Mouse (Mus musculus): ENCODE data around the gene Cacna1c.

Cacna1c gene

GRCm38 (mm10) chr6:118678031-118678430 lies 518.2 kb downstream of the Cacna1c start:
- no peak for DNase-seq (ENCODE audit: extremely low spot score)

- DNase-seq (ENCODE audit: extremely low spot score) = no peak
Observed at GRCm38 (mm10) chr6:118677306-118677705, 518.9 kb downstream of the Cacna1c start.

GRCm38 (mm10) chr6:118674781-118675180 lies 521.4 kb downstream of the Cacna1c start:
- DNase-seq (ENCODE audit: extremely low spot score) = no peak

- DNase-seq (ENCODE audit: extremely low spot score) = no peak
Observed at GRCm38 (mm10) chr6:118673974-118674695, 522.1 kb downstream of the Cacna1c start.

DNA sequence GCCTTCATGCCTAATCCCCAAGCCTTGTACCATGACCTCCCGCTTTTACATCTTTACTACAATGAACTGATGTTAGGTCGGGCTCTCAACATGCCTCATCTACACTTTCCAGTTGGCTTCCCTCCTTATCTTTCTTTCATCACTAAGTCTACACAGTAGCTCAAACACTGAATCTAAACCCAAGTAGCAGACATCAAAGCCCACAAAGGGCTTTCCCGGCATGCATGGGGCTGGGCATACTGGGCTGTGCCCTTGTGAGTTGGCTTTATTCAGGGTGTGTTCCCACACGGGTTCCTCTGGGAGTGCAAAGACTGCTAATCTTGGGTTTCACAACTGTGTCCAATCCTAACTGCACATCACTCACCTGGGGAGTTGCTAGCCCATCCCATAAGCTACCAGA lies 542.9 kb downstream of the Cacna1c start:
- no peak for DNase-seq (ENCODE audit: extremely low spot score)

DNA sequence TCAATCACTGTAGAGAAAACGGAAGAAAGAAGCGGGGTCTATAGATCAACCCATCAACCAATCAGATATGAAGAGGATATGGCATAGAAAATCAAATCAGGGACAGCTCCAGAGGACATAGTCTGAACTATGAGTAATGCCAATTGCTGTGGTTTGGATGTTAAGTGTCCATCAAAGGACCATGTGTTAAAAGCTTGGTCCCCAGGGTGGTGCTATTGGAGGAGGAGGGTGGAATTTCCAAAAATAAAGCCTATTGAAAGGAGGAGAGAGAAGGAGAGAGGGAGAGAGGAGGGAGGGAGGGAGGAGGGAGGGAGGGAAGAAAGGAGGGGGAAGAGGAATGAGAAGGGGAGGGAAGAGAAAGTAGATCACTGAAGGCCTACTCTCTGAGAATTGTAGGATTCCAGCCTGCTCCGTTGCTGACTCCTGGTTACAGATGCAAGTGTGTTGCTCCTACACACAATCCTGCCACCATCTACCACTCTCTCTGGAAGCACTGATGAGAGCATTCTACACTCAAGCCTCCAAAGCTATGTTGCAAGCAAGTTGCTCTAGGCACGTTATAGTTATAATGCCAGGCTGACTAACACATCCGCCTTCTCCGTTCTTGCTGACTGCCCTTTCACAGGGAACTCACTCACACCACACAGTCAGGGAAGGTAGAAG lies 547.0 kb downstream of the Cacna1c start:
- no peak for DNase-seq (ENCODE audit: extremely low spot score)

DNA sequence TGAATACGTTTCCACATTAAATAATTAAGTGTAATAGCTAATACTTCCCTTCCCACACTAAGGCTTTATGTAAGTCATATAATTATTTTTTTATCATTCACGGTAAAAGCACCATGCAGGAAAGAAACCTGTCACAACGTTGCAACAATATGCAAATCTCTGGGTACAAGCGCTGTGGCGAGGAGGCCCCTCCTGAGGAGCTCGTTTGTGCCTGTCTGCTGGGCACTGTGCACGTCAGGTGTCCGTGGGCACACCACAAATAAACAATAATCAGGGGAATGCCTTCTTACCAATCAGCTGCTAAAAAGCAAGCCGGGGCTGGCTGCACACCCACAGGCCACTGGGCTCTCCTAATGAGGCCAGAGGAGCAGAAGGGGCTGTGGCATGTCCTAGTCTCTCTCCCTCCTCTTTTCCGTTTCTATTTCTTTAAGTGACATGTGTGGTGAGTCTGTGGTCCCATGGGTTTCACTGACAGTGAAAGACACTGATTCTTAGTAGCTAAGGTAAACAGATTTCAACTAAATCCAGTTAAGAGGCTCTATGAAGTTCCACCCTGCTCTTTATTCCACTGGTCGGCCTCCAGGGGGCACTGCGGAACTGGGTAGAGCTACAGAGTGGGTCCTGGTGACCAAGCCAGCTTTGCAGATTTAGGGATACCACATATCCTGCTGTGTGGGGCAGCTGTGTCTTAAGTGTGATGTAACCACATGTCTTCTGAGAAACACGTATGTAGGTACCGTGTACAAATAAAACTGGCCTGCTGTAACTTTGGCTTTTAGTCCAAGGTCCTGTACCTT lies 549.8 kb downstream of the Cacna1c start:
- peak; percentile 71 for DNase-seq (ENCODE audit: extremely low spot score)

GRCm38 (mm10) chr6:118644866-118645265 lies 551.4 kb downstream of the Cacna1c start:
- DNase-seq (ENCODE audit: extremely low spot score) = no peak

GRCm38 (mm10) chr6:118643541-118643940 lies 552.7 kb downstream of the Cacna1c start:
- DNase-seq (ENCODE audit: extremely low spot score) = no peak

- no peak for DNase-seq (ENCODE audit: extremely low spot score)
Observed at GRCm38 (mm10) chr6:118641671-118642325, 554.4 kb downstream of the Cacna1c start.

GRCm38 (mm10) chr6:118639816-118640215 lies 556.4 kb downstream of the Cacna1c start:
- peak; percentile 4 for DNase-seq (ENCODE audit: extremely low spot score)

DNA sequence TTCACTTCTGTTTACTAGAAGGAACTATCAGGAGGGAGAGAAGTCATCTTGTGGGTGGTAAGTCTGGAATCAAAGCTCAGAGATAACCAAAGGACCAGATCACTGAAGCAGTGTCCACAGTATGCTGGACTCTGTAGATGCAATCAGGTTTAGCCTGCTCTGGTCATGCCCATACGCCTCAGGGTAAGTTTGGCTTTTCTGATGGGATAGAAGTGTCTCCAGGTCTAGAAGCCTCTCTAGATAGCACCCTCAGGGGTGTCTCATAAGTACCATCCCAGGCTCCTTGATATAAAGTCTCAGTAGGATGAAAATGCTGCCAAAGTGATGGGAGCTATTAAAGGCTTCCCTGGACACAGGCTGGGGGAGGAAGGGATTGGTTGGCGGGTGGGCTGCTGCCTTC lies 557.3 kb downstream of the Cacna1c start:
- no peak for DNase-seq (ENCODE audit: extremely low spot score)

- DNase-seq (ENCODE audit: extremely low spot score) = no peak
Observed at GRCm38 (mm10) chr6:118632491-118632890, 563.7 kb downstream of the Cacna1c start.

GRCm38 (mm10) chr6:118630006-118630405 lies 566.2 kb downstream of the Cacna1c start:
- DNase-seq (ENCODE audit: extremely low spot score) = no peak

DNA sequence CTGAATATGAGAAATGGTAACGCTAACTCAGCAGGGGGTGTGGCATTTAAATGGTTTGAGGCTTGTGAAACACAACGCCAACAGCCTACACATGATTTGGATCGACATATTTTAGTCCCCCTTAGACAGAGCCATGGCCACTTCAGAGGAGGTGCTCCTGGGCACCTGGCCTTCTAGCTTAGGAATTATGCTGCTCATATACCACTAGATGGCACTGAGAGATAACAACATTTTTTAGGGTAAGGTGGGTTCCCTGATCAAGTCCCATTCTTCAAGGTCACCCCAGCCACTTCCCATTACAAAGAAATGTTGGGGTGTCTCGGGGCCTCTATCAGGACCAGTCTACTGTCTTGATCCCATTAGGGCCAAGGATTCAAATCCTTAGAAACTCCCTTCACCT lies 570.0 kb downstream of the Cacna1c start:
- DNase-seq (ENCODE audit: extremely low spot score) = no peak

- no peak for DNase-seq (ENCODE audit: extremely low spot score)
Observed at GRCm38 (mm10) chr6:118623609-118624008, 572.6 kb downstream of the Cacna1c start.

GRCm38 (mm10) chr6:118621866-118622265 lies 574.4 kb downstream of the Cacna1c start:
- no peak for DNase-seq (ENCODE audit: extremely low spot score)

DNA sequence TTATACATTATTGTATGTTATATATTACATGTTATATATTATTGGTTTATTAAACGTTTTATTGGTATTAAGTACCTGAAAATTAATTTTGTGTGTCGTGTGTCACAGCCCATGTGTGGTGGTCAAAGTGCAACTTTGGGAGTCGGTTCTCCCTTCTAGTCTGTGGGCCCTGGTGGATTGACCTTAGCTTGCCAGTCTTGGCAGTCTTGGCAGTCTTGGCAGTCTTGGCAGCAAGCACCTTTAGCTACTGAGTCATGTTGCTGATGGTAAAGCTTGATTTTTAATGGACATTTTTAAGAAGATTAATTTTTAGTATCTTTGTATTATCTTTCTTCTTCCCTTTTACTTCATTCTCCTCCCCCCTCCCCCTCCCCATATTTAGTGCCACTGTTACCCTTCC lies 574.8 kb downstream of the Cacna1c start:
- DNase-seq (ENCODE audit: extremely low spot score) = no peak

GRCm38 (mm10) chr6:118608906-118609305 lies 587.3 kb downstream of the Cacna1c start:
- DNase-seq (ENCODE audit: extremely low spot score) = no peak

GRCm38 (mm10) chr6:118605974-118606373 lies 590.2 kb downstream of the Cacna1c start:
- no peak for DNase-seq (ENCODE audit: extremely low spot score)

DNA sequence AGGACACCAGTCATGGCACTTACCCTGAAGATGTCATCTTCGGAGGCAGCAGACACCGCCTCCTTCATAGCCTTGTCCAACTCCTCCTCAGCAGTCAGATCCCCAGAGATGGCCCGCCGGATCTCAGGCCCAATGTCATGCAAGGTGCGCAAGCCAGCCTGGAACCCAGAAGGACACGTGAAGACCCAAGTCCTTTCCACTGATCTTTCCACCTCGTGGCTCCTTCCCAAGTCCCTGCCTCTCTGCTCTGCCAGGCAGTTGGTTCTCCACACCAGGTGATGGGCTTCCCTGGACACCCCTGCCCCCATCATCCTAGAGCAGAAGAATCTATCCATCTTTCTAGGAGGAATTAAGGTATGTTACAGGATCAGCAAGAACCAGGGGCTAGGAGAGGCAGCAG lies 592.4 kb downstream of the Cacna1c start:
- no peak for DNase-seq (ENCODE audit: extremely low spot score)

GRCm38 (mm10) chr6:118595681-118596055 lies 600.5 kb downstream of the Cacna1c start:
- DNase-seq (ENCODE audit: extremely low spot score) = no peak
